Mouse (Mus musculus): ENCODE data around the gene Tcf20. TPM values are rescaled to one million over a fixed set of nuclear protein-coding genes. Genes with fewer than 3 reads are reported as not detected.

The Tcf20 gene
- polyA plus RNA-seq, 1 experiment = 48.7 TPM

- no peak for DNase-seq
- TF ChIP-seq POLR2A (IDR thresholded peaks at IDR 0.05; ENCODE audit: control insufficient read depth, extremely low read depth, insufficient read depth, low read length, poor library complexity) (no peak), CTCF (IDR thresholded peaks at IDR 0.05; ENCODE audit: borderline replicate concordance, control insufficient read depth, extremely low read depth, insufficient read depth, low read length, poor library complexity) (no peak)
- Histone ChIP-seq H3K27ac (ENCODE audit: control insufficient read depth, insufficient read depth, low read length) (no peak overlapping the region), H3K4me3 (ENCODE audit: control insufficient read depth, insufficient read depth, low read length) (no peak overlapping the region), H3K36me3 (ENCODE audit: control insufficient read depth, insufficient read depth, low read length) (no peaks in the 10 kb centered on the region), H3K27me3 (ENCODE audit: control insufficient read depth, insufficient read depth, low read length) (no peaks in the 10 kb centered on the region; the same call in 1 of the 2 replicates), H3K4me1 (replicated peaks; ENCODE audit: control insufficient read depth, insufficient read depth, low read length) (peaks cover 33% of the 10 kb centered on the region)
- 62% methylated on average over 4 of the region's 4 CpGs for WGBS
These were observed 3.6 kb downstream of the Tcf20 start for GRCm38 (mm10) chr15:82984097-82984496.

DNA sequence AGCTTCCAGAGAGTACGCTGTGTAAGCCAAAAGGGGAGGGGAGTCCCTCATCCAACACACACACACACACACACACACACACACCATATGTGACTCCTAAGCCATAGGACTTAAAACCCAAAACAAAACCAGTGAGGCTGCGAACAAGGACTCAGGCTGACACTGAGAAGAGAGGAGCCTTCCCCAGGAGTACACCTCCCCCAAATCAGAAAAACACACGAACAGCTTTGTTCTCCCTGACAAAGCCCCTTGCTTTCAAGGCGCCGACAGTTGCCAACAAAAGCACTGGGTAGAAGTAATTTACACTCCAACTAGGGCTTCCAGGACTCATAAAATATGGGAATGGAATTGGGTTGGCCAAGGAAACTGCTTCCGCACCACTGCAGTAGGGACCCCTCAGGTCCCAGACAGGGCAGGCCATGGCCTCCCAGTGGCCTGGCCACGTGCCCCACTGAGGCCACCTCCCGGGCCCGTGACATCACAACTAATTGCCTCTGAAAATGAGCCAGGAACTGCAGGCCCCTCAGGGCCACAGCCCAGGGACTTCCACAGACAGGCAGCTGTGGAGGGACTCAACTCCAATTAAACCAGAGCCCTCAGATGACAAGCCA is 4.2 kb downstream of the Tcf20 start:
- no peak for DNase-seq
- 83% methylated on average over 9 of the region's 9 CpGs for WGBS
- Histone ChIP-seq H3K36me3 (ENCODE audit: control insufficient read depth, insufficient read depth, low read length) (no peaks in the 10 kb centered on the region), H3K4me3 (ENCODE audit: control insufficient read depth, insufficient read depth, low read length) (no peak overlapping the region), H3K27ac (ENCODE audit: control insufficient read depth, insufficient read depth, low read length) (no peak overlapping the region), H3K4me1 (replicated peaks; ENCODE audit: control insufficient read depth, insufficient read depth, low read length) (peaks cover 33% of the 10 kb centered on the region), H3K27me3 (ENCODE audit: control insufficient read depth, insufficient read depth, low read length) (no peaks in the 10 kb centered on the region; the same call in 1 of the 2 replicates)
- TF ChIP-seq POLR2A (IDR thresholded peaks at IDR 0.05; ENCODE audit: control insufficient read depth, extremely low read depth, insufficient read depth, low read length, poor library complexity) = no peak
- no peak for TF ChIP-seq CTCF (IDR thresholded peaks at IDR 0.05; ENCODE audit: borderline replicate concordance, control insufficient read depth, extremely low read depth, insufficient read depth, low read length, poor library complexity)

GRCm38 (mm10) chr15:82982724-82983415 is 4.8 kb downstream of the Tcf20 start:
- TF ChIP-seq CTCF (IDR thresholded peaks at IDR 0.05; ENCODE audit: borderline replicate concordance, control insufficient read depth, extremely low read depth, insufficient read depth, low read length, poor library complexity) = no peak
- TF ChIP-seq POLR2A (IDR thresholded peaks at IDR 0.05; ENCODE audit: control insufficient read depth, extremely low read depth, insufficient read depth, low read length, poor library complexity) = no peak
- WGBS = 83% methylated on average over 18 of the region's 18 CpGs
- Histone ChIP-seq H3K27me3 (ENCODE audit: control insufficient read depth, insufficient read depth, low read length) (no peaks in the 10 kb centered on the region; the same call in 1 of the 2 replicates), H3K4me3 (ENCODE audit: control insufficient read depth, insufficient read depth, low read length) (no peak overlapping the region), H3K36me3 (ENCODE audit: control insufficient read depth, insufficient read depth, low read length) (no peaks in the 10 kb centered on the region), H3K4me1 (replicated peaks; ENCODE audit: control insufficient read depth, insufficient read depth, low read length) (peaks cover 30% of the 10 kb centered on the region), H3K27ac (ENCODE audit: control insufficient read depth, insufficient read depth, low read length) (no peak overlapping the region)
- DNase-seq = no peak

- Histone ChIP-seq H3K4me3 (ENCODE audit: control insufficient read depth, insufficient read depth, low read length) (no peak overlapping the region), H3K4me1 (replicated peaks; ENCODE audit: control insufficient read depth, insufficient read depth, low read length) (peaks cover 27% of the 10 kb centered on the region), H3K27ac (ENCODE audit: control insufficient read depth, insufficient read depth, low read length) (no peak overlapping the region), H3K27me3 (ENCODE audit: control insufficient read depth, insufficient read depth, low read length) (no peaks in the 10 kb centered on the region; the same call in 1 of the 2 replicates), H3K36me3 (ENCODE audit: control insufficient read depth, insufficient read depth, low read length) (no peaks in the 10 kb centered on the region)
- DNase-seq = no peak
- 68% methylated on average over 15 of the region's 15 CpGs for WGBS
- TF ChIP-seq POLR2A (IDR thresholded peaks at IDR 0.05; ENCODE audit: control insufficient read depth, extremely low read depth, insufficient read depth, low read length, poor library complexity) (no peak), CTCF (IDR thresholded peaks at IDR 0.05; ENCODE audit: borderline replicate concordance, control insufficient read depth, extremely low read depth, insufficient read depth, low read length, poor library complexity) (no peak)
These were observed 5.8 kb downstream of the Tcf20 start for GRCm38 (mm10) chr15:82981676-82982520.

- TF ChIP-seq POLR2A (IDR thresholded peaks at IDR 0.05; ENCODE audit: control insufficient read depth, extremely low read depth, insufficient read depth, low read length, poor library complexity) (no peak), CTCF (IDR thresholded peaks at IDR 0.05; ENCODE audit: borderline replicate concordance, control insufficient read depth, extremely low read depth, insufficient read depth, low read length, poor library complexity) (no peak)
- H3K36me3 ChIP-seq (ENCODE audit: control insufficient read depth, insufficient read depth, low read length) = no peaks in the 10 kb centered on the region
- WGBS = 32% methylated on average over 1 of the region's 1 CpGs
- no peak overlapping the region for H3K4me3 ChIP-seq (ENCODE audit: control insufficient read depth, insufficient read depth, low read length)
- DNase-seq = no peak
- no peaks in the 10 kb centered on the region for H3K27me3 ChIP-seq (ENCODE audit: control insufficient read depth, insufficient read depth, low read length)
- H3K4me1 ChIP-seq (replicated peaks; ENCODE audit: control insufficient read depth, insufficient read depth, low read length) = peaks cover 20% of the 10 kb centered on the region
- no peak overlapping the region for H3K27ac ChIP-seq (ENCODE audit: control insufficient read depth, insufficient read depth, low read length)
These were observed 8.1 kb downstream of the Tcf20 start for GRCm38 (mm10) chr15:82979531-82979930.

DNA sequence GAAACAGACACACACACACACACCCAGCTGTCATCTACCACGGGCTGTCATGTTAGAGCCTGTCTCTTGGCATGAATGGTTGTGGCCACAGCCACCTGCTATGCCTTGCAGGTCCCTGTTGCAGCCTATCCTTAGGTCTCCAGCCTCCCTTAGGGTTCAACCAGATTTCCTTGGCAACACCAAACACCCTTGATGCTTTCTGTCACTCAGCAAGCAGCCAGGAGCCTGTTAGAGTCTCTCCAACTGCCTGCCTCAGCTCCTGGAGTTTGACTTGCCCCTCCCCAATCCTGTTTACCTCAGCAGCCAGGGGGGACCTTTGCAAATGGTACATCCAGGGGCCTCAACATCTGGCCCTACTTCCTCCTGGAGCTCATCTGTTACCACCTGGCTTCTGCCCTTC is 13.2 kb downstream of the Tcf20 start:
- no peak for DNase-seq
- Histone ChIP-seq H3K36me3 (ENCODE audit: control insufficient read depth, insufficient read depth, low read length) (no peaks in the 10 kb centered on the region), H3K27ac (ENCODE audit: control insufficient read depth, insufficient read depth, low read length) (peak overlapping the region; percentile 19; the same call in 1 of the 2 replicates), H3K4me3 (ENCODE audit: control insufficient read depth, insufficient read depth, low read length) (no peak overlapping the region), H3K27me3 (ENCODE audit: control insufficient read depth, insufficient read depth, low read length) (no peaks in the 10 kb centered on the region), H3K4me1 (replicated peaks; ENCODE audit: control insufficient read depth, insufficient read depth, low read length) (peaks cover 20% of the 10 kb centered on the region)
- no peak for TF ChIP-seq POLR2A (IDR thresholded peaks at IDR 0.05; ENCODE audit: control insufficient read depth, extremely low read depth, insufficient read depth, low read length, poor library complexity)
- no peak for TF ChIP-seq CTCF (IDR thresholded peaks at IDR 0.05; ENCODE audit: borderline replicate concordance, control insufficient read depth, extremely low read depth, insufficient read depth, low read length, poor library complexity)
- 14% methylated on average over 1 of the region's 1 CpGs for WGBS
